Mouse (Mus musculus) heart, embryonic 13.5 days (tissue): ENCODE data around the gene Zfand6. TPM values are rescaled to one million over a fixed set of nuclear protein-coding genes. Genes with fewer than 3 reads are reported as not detected.

Experiments used
- ATAC-seq: fragments of 200-750 bp; cut with Nextera tagmentation; 2 replicates; pipeline ENCODE4 v1.8.0; 2017; ENCODE audit warnings: moderate TSS enrichment; ENCODE audit not compliant: insufficient number of reproducible peaks, low FRiP score, low TSS enrichment; ENCODE audit errors: extremely low read depth
- H3K27ac ChIP-seq: fragments of 300-500 bp; sonication (generic); replicated peaks from 2 replicates; pipeline ENCODE4 v1.5.1; 2015; ENCODE audit warnings: moderate library complexity, mild to moderate bottlenecking, inconsistent platforms
- H3K27me3 ChIP-seq: fragments of 300-500 bp; sonication (generic); replicated peaks from 2 replicates; pipeline ENCODE4 v1.6.1; 2015; ENCODE audit warnings: mild to moderate bottlenecking, inconsistent platforms
- H3K36me3 ChIP-seq: fragments of 300-500 bp; sonication (generic); 2 replicates; pipeline ENCODE4 v1.6.1; 2015; ENCODE audit warnings: mild to moderate bottlenecking, inconsistent platforms
- H3K4me1 ChIP-seq: fragments of 300-500 bp; sonication (generic); 2 replicates; pipeline ENCODE4 v1.6.1; 2015; ENCODE audit warnings: inconsistent platforms
- H3K4me2 ChIP-seq: fragments of 300-500 bp; sonication (generic); 2 replicates; pipeline ENCODE4 v1.6.1; 2015; ENCODE audit warnings: inconsistent platforms, mild to moderate bottlenecking, moderate library complexity
- H3K4me3 ChIP-seq: fragments of 300-500 bp; sonication (generic); 2 replicates; pipeline ENCODE4 v1.5.1; 2015; ENCODE audit warnings: moderate library complexity, mild to moderate bottlenecking, inconsistent platforms
- H3K9ac ChIP-seq: fragments of 300-500 bp; sonication (generic); 2 replicates; pipeline ENCODE4 v1.6.1; 2015; ENCODE audit warnings: inconsistent platforms, mild to moderate bottlenecking, moderate library complexity
- H3K9me3 ChIP-seq: fragments of 300-500 bp; sonication (generic); 2 replicates; pipeline ENCODE4 v1.6.1; 2016; ENCODE audit warnings: inconsistent platforms
- WGBS: fragments of 180-500 bp; shearing (Covaris S2); methylation state at CpG from one replicate; pipeline ENCODE4 v1.1.7; 2015; ENCODE audit warnings: mixed read lengths; 5-methylcytosine and 5-hydroxymethylcytosine counted together
- polyA plus RNA-seq: library from polyadenylated mRNA; unstranded; fragments of >200 nt; fragmentation: Nextera tagmentation; extraction: Ambion mirVana; gene quantifications from 2 replicates; pipeline ENCODE4 v1.2.1, GENCODE M21; 2015

Gene Zfand6
- polyA plus RNA-seq, 1 experiment from 2014 or later, result 134 TPM

DNA sequence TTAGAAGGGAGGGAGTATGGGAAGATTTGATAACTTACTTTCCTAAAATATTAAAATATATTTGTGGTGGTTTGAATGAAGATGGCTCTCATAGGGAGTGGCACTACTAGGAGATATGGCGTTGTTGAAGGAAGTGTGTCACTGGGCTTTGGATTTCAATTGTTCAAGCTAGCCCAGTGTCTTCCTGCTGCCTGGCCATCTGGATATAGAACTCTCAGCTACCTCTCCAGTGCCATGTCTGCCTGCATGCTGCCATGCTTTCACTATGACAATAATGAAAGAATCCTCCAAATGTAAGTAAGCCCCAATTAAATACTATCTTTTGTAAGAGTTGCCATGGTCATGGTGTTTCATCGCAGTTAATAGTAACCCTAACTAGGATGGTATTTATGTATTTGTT lies 40.7 kb downstream of the Zfand6 start:
- no peak overlapping the region for H3K4me2 ChIP-seq
- ATAC-seq, result no peak
- 82% methylated on average over 2 of the region's 2 CpGs for WGBS
- H3K27me3 ChIP-seq, result no peaks in the 10 kb centered on the region
- no peaks in the 10 kb centered on the region for H3K9me3 ChIP-seq
- no peak overlapping the region for H3K9ac ChIP-seq
- no peak overlapping the region for H3K4me3 ChIP-seq
- H3K36me3 ChIP-seq, result no peaks in the 10 kb centered on the region
- no peak overlapping the region for H3K27ac ChIP-seq
- H3K4me1 ChIP-seq, result peaks cover 15% of the 10 kb centered on the region

DNA sequence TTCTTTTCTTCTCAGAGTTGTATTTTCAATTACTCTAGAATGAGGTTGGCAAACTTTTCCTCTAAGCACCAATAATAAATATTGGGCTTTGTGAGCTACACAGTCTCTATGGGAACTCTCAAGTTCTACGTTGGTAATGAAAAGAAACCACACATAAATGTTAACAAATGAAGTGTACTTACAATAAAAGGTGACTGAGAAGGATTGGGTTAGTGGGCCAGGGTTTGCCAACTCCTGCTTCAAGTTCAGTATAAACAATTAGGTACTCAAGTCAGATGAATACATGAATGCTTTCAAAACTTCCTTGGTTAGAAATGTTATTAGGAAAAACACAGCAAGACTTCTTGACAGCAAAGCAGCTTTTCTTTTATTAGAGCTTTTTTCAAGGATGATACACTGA lies 43.5 kb downstream of the Zfand6 start:
- 85% methylated on average over 1 of the region's 1 CpGs for WGBS
- Histone ChIP-seq H3K9me3 (no peaks in the 10 kb centered on the region), H3K27ac (no peak overlapping the region)

DNA sequence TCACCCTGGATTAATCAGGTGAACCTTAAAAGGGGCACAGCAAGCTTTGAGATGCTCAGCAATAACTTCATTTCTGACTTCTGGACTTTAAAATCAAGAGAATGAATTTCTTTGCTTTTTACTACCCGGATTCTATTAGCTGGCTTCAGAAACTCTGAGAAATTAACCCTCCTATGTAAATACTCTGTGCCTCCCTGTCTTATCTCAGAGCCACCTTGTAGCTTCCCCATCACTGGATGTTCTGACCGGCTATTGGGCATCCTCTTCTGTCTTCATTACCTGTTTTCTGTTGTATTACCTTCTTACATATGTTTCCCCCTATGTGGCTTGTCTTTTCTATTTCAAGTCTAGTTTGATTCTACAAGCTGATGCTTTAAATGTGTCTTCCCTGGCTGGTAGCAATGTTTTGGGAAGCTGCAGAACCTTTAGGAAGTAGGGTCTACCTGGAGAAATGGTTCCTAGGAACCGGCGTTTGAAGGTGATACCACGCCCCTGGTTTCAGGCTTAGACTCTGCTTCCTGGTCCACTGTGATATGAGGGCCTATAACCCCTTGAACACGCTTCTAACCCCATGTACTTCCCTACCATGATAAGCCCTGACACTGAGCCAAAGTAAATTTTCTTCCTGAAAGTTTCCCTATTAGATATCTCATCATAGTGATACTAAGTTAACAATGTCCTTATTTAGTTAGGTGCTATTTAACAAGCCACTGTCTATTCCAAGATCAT lies 46.3 kb downstream of the Zfand6 start:
- Histone ChIP-seq H3K4me1 (peaks cover 20% of the 10 kb centered on the region; the same call in 1 of the 2 replicates), H3K9ac (no peak overlapping the region), H3K4me2 (no peak overlapping the region), H3K27ac (no peak overlapping the region), H3K4me3 (no peak overlapping the region), H3K9me3 (no peaks in the 10 kb centered on the region), H3K27me3 (no peaks in the 10 kb centered on the region), H3K36me3 (no peaks in the 10 kb centered on the region)
- WGBS, result 73% methylated on average over 6 of the region's 6 CpGs
- ATAC-seq, result no peak

More for the DNA sequence above, 43.5 kb downstream of the Zfand6 start:
- H3K9ac ChIP-seq, result no peak overlapping the region
- no peak overlapping the region for H3K4me3 ChIP-seq
- peaks cover 24% of the 10 kb centered on the region for H3K4me1 ChIP-seq
- no peak overlapping the region for H3K4me2 ChIP-seq
- H3K36me3 ChIP-seq, result no peaks in the 10 kb centered on the region
- no peak for ATAC-seq
- H3K27me3 ChIP-seq, result no peaks in the 10 kb centered on the region

DNA sequence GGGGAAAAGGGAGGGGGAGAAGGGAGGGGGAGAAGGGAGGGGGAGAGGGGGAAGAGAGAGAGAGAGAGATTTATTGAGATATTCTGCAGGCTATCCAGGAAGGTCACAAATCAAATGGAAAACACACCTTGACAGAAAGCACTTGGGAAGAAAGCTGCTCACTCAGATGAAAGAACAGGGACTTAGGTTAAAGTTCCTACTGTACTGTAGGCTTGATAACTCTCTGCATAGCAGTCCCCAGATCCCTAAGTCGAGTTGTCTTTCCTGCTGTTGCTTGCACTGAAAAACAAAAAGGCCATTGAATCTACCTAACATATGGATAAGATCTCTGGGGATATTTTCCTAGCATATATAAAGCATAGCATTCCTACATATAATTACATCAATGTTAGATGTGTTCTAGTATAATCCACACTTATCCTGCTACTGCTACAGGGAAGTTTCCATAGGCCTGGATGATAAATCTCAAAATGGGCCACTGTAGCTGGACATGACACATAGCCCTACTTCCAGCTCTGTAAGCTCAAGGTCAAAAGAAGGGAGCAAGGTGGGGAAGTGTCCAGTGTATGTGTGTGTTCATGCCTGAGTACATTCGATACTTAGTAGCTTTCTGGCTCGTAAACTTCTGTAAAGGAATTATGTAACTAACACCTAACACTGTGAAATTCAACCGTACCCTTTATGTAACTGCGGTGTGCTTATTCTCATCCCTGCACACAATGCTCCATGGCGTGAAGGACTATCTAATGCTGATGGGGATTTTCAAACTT lies 47.4 kb downstream of the Zfand6 start:
- no peaks in the 10 kb centered on the region for H3K36me3 ChIP-seq
- no peak for ATAC-seq
- peaks cover 20% of the 10 kb centered on the region; the same call in 1 of the 2 replicates for H3K4me1 ChIP-seq
- no peaks in the 10 kb centered on the region for H3K9me3 ChIP-seq
- peak overlapping the region; percentile 22; the same call in 1 of the 2 replicates for H3K27ac ChIP-seq
- H3K4me2 ChIP-seq, result no peak overlapping the region
- H3K9ac ChIP-seq, result no peak overlapping the region
- no peaks in the 10 kb centered on the region for H3K27me3 ChIP-seq
- H3K4me3 ChIP-seq, result no peak overlapping the region
- WGBS, result 85% methylated on average over 6 of the region's 6 CpGs

DNA sequence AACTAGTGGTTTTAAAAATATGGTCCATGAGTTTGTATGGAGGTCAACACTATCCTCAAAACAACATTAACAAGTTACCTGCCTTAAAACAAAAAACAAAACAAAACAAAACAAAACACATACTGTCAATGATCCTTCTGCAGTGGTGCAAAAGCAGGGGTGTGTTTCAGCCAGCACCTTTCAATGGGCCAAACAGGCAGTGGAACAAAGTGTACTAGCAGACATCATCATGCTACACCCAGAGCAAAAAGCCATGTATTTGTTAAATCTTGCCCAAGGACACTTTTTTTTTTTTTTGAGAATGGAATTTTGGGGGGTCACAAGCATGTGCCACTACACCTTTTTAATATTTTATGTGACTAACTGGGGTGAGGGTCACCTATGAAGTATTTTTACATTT lies 52.8 kb downstream of the Zfand6 start:
- Histone ChIP-seq H3K36me3 (peaks cover 22% of the 10 kb centered on the region), H3K4me3 (no peak overlapping the region), H3K27me3 (no peaks in the 10 kb centered on the region), H3K9ac (no peak overlapping the region), H3K9me3 (no peaks in the 10 kb centered on the region), H3K4me1 (no peaks in the 10 kb centered on the region; the same call in 1 of the 2 replicates), H3K27ac (no peak overlapping the region), H3K4me2 (no peak overlapping the region)
- no peak for ATAC-seq

DNA sequence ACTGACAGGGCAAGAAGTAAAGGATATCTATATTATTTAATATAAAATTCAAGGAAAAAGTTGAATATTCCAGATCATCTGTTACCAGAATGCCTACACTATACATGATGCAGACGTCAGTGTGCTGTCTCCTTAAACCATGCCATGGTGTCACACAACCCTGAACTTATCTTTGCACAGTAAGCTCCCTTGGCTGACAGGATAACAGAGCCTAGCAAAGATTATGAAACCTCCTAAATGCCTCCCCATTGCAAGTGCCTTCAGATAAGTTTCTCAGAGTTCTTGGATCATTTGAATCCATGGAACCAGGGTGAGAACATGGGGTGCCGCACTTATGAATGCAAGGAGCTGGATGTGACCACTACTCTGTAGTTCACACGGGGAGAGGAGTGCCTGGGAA lies 57.9 kb downstream of the Zfand6 start:
- Histone ChIP-seq H3K27ac (no peak overlapping the region), H3K27me3 (no peaks in the 10 kb centered on the region), H3K36me3 (peaks cover 56% of the 10 kb centered on the region), H3K4me2 (no peak overlapping the region), H3K9me3 (no peaks in the 10 kb centered on the region), H3K9ac (no peak overlapping the region), H3K4me3 (no peak overlapping the region), H3K4me1 (no peaks in the 10 kb centered on the region; the same call in 1 of the 2 replicates)
- 62% methylated on average over 3 of the region's 3 CpGs for WGBS
- no peak for ATAC-seq

DNA sequence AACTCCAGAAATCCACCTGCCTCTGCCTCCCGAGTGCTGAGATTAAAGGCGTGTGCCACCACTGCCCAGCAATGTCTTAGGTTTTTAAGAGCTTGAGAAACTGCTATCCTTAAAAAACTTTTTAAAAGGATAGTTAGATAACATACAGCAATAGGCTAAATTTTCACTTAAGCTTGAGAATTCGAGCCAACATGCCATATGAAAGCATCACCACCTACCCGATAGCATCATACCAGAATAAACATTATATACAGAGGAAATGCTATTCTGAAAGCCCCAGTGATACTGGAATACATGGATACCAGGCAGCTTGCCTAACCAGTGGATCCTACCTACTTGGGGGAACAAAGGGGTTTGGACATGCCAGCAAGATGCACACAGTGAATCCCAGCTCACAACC lies 66.0 kb downstream of the Zfand6 start:
- no peak for ATAC-seq
- Histone ChIP-seq H3K4me3 (no peak overlapping the region), H3K4me1 (no peaks in the 10 kb centered on the region), H3K9ac (no peak overlapping the region), H3K27me3 (no peaks in the 10 kb centered on the region), H3K4me2 (no peak overlapping the region), H3K9me3 (no peaks in the 10 kb centered on the region), H3K27ac (no peak overlapping the region), H3K36me3 (peaks cover 57% of the 10 kb centered on the region)
- 91% methylated on average over 4 of the region's 4 CpGs for WGBS

DNA sequence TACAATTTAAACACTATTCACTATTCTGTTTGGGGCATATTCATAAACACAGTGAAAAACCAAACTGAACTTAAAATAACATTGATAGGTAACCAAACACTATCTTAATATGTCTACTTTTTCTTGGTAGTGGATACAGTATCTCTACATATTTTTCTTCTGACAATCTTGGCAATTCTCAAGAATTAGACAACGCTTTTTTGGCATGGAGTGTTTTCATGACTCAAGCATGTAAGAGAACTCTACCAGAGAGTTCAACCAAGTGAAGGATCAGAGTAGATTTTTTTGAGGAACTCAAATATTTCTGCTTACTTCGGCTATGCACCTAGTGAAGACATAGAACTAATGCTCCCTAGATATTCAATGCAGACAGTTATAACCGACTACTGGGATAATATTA lies 68.8 kb downstream of the Zfand6 start:
- Histone ChIP-seq H3K9ac (no peak overlapping the region), H3K4me3 (no peak overlapping the region), H3K27ac (no peak overlapping the region), H3K9me3 (no peaks in the 10 kb centered on the region), H3K27me3 (no peaks in the 10 kb centered on the region), H3K4me1 (no peaks in the 10 kb centered on the region), H3K36me3 (peaks cover 68% of the 10 kb centered on the region), H3K4me2 (no peak overlapping the region)
- WGBS, result 93% methylated on average over 3 of the region's 3 CpGs
- no peak for ATAC-seq

DNA sequence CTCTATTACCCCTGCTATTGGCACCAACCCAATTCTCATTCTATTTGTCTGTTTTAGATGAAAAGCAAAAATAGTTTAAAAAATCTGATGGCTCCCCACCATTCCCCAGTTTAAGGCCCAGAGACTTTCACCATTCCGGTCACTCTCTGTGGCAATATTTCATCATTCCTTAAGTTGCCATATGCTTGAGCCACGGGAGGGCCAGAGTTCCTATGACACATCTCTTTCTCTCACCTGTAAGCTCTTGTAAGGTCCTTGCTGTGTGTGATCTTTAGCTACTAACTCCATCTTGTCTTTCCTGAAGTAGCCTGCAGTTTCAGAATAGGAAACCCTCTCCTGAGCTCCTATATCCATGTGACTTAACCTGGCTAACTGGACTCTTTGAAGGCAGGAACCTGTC lies 70.8 kb downstream of the Zfand6 start:
- no peaks in the 10 kb centered on the region for H3K4me1 ChIP-seq
- no peak overlapping the region for H3K27ac ChIP-seq
- no peaks in the 10 kb centered on the region for H3K9me3 ChIP-seq
- ATAC-seq, result no peak
- WGBS, result 90% methylated on average over 2 of the region's 2 CpGs
- no peak overlapping the region for H3K4me2 ChIP-seq
- no peak overlapping the region for H3K4me3 ChIP-seq
- H3K9ac ChIP-seq, result no peak overlapping the region
- peaks cover 62% of the 10 kb centered on the region for H3K36me3 ChIP-seq
- no peaks in the 10 kb centered on the region for H3K27me3 ChIP-seq

DNA sequence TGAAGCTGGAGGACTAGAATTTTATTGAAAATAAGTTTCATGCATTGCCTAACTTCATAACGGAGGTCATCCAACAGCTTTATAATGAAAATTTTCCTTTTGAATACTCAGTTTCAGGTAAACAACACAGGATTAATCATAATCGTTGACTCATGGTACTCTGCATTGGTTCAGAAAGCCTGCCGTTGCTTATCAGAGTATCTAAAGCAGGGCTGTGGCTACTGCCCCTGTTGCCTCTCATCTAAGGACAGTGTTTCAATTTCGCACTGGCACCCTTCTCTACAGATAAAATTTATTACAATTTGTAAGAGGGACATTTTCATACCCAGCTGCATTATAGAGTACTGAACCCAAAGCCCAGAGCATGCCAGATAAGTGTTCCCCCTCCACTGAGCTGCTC lies 77.3 kb downstream of the Zfand6 start:
- Histone ChIP-seq H3K4me1 (no peaks in the 10 kb centered on the region), H3K9ac (no peak overlapping the region), H3K27ac (no peak overlapping the region), H3K4me3 (no peak overlapping the region), H3K36me3 (peaks cover 22% of the 10 kb centered on the region), H3K9me3 (no peaks in the 10 kb centered on the region), H3K4me2 (no peak overlapping the region), H3K27me3 (no peaks in the 10 kb centered on the region)
- 67% methylated on average over 4 of the region's 4 CpGs for WGBS
- ATAC-seq, result no peak

DNA sequence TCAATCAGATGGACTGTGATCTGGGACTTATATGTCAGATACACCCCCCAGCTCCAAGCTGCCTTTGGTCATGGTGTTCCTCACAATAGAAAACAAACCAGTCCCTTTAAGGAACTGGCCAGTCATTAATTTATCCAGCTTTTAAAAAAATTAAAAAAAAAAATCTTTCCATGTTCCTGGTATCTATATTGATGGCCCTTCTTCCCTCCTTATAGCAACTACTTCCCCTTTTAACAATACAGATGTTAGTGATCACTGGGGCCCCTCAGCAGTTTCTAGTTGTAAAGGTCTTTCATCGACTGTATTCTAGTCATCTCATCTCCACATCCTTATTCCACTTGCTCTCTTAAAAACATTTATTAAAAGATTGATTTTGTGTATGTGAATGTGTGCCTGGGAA lies 78.2 kb downstream of the Zfand6 start:
- no peaks in the 10 kb centered on the region for H3K27me3 ChIP-seq
- WGBS, result 86% methylated on average over 1 of the region's 1 CpGs

More for the DNA sequence above, 78.2 kb downstream of the Zfand6 start:
- Histone ChIP-seq H3K27ac (no peak overlapping the region), H3K36me3 (peaks cover 15% of the 10 kb centered on the region), H3K4me2 (no peak overlapping the region), H3K4me1 (peaks cover under 1% of the 10 kb centered on the region; the same call in 1 of the 2 replicates), H3K9ac (no peak overlapping the region), H3K4me3 (no peak overlapping the region), H3K9me3 (no peaks in the 10 kb centered on the region)
- ATAC-seq, result no peak
